Mouse (Mus musculus): Measurements from ENCODE around the gene Olfr380. TPM values are rescaled to one million over a fixed set of nuclear protein-coding genes. Genes with fewer than 3 reads are reported as not detected.

The Olfr380 gene
- polyA plus RNA-seq (2017; shearing (Covaris generic)) = not detected

DNA sequence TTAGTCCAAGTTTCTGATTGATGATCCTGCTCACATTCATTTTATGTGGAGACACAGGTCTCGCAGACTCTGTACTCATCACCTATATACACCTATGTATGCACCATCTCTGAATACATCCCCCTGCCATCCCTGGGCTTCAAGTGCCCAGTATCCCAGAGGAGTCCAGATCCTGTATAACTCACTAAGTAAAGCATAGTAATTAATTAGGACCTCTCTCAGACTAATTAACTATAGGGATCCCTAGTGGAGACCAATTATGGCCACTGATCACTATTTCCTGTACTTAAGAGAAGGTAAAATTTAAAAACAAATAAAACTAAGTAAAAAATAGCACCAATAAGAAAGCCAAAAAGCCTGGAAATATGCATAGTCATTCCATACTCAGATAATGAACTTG lies at the start of gene Olfr380:
Gene Olfr380 (minus strand): TSS at position 101 of the 400 bp plus-strand sequence.

DNA sequence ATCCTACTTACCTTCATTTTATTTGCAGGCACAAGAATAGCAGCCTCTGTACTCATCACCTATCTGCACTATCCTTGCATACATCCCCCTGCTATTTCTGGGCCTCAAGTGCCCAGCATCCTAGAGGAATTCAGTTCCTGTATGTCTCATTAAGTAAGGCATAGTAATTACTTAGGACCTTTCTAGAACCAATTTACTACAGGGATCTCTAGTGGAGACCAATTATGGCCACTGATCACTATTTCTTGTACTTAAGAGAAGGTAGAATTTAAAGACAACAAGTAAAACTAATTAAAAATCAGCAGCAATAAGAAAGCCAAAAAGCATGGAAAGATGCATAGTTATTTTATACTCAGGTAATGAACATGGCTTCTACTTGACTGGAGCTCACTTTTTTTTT lies 34.2 kb upstream of the Olfr380 start, which contains the start of gene Olfr381:
Gene Olfr381 (minus strand): TSS at position 101 of the 400 bp plus-strand sequence.

DNA sequence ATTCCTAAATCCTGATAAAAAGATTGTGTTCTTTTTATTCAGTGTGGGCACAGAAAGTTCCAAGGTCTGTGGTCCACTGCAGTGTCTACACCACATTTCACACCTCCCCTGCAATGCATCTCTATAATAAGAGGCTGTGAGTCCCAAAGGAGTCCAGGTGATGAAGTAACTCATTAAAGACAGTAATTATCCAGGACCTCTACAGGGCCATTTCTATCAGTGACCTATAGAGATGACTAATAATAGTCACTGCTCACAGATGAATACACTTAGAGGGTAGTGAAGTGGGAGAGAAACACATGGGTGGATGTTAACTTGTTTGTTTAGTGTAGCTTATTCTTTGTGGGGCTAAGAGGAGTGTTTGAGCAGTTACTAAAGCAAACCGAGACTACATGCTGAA lies 28.9 kb downstream of the Olfr380 start, which contains the start of gene Olfr378:
Gene Olfr378 (minus strand): TSS at position 101 of the 400 bp plus-strand sequence.

Other genes with a start within 250 kb of the Olfr380 start
- not detected for gene Trpv1, start 223.2 kb downstream of the Olfr380 start, polyA plus RNA-seq (2017; shearing (Covaris generic))
- gene Trpv3, start 190.1 kb downstream of the Olfr380 start, polyA plus RNA-seq (2017; shearing (Covaris generic)) = not detected
- gene Aspa, start 127.9 kb downstream of the Olfr380 start, polyA plus RNA-seq (2017; shearing (Covaris generic)) = not detected
- not detected for gene Gm49340, start 127.8 kb downstream of the Olfr380 start, polyA plus RNA-seq (2017; shearing (Covaris generic))
- not detected for gene Spata22, start 127.8 kb downstream of the Olfr380 start, polyA plus RNA-seq (2017; shearing (Covaris generic))
- gene Olfr20, start 106.7 kb downstream of the Olfr380 start, polyA plus RNA-seq (2017; shearing (Covaris generic)) = not detected
- not detected for gene Olfr376, start 86.3 kb downstream of the Olfr380 start, polyA plus RNA-seq (2017; shearing (Covaris generic))
- gene Olfr1, start 57.9 kb downstream of the Olfr380 start, polyA plus RNA-seq (2017; shearing (Covaris generic)) = not detected
- gene Olfr378, start 29.0 kb downstream of the Olfr380 start, polyA plus RNA-seq (2017; shearing (Covaris generic)) = not detected
- gene Olfr381, start 34.1 kb upstream of the Olfr380 start, polyA plus RNA-seq (2017; shearing (Covaris generic)) = not detected
- not detected for gene Olfr382, start 59.7 kb upstream of the Olfr380 start, polyA plus RNA-seq (2017; shearing (Covaris generic))
- not detected for gene Olfr385, start 135.5 kb upstream of the Olfr380 start, polyA plus RNA-seq (2017; shearing (Covaris generic))
- not detected for gene Olfr384, start 141.1 kb upstream of the Olfr380 start, polyA plus RNA-seq (2017; shearing (Covaris generic))
- gene Zfp735, start 231.3 kb upstream of the Olfr380 start, polyA plus RNA-seq (2017; shearing (Covaris generic)) = not detected